Mouse (Mus musculus) kidney, adult 8-10 months (tissue): ENCODE results near the gene Slc24a5.
A peak's percentile ranks its signal among the peaks of the same experiment; 100 is the strongest.
"Not testable (repeated sequence)": the region's sequence is repeated elsewhere in the genome, so short reads cannot be mapped to it uniquely, and the experiment has no call there.

Experiments used
- DNase-seq, 2 experiments: peaks; one replicate each; pipeline ENCODE4 v3.0.0; 2022

The Slc24a5 gene

DNA sequence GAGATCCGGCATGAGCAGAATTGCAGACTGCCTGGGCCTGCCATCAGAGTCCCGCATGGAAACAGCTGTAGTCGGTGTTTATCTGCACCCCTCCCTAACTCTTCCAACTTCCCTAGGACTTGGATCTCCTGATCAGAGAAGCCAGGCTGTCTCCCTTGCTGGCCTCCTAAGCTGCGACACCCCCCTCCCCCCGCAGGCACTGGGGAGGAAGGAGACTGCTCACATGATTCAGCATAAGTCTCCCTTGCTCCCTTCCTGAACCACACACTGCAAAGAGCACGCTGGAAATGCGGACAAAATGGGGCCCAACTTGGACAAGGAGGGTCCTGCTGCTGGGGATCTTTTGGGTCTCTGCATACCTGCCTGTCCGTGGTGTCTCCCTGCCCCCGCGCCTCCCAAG, at the start of gene Slc24a5:
Slc24a5 (plus strand) TSS at position 231 of the 400 bp plus-strand sequence.
- no peak for DNase-seq

DNA sequence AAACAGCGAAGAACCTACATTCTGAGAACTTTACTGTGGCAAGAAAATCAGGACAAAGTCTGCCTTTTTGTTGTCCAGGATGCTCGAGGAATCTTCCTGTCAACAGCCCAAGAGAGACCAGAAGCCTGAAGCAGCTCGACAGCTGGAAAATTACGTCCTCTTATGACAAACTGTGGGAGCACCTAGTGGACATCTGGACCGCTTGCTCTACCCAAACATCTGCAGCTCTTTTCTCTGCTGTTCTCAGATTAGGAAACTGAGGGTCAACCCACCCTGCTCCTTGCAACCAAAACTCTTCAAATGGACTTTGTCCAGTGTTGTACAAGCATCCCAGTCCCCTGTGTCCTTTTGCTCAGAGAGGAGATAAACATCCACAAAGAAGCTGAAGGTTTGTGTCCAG, 43.5 kb upstream of the Slc24a5 start:
- DNase-seq, result no peak

DNA sequence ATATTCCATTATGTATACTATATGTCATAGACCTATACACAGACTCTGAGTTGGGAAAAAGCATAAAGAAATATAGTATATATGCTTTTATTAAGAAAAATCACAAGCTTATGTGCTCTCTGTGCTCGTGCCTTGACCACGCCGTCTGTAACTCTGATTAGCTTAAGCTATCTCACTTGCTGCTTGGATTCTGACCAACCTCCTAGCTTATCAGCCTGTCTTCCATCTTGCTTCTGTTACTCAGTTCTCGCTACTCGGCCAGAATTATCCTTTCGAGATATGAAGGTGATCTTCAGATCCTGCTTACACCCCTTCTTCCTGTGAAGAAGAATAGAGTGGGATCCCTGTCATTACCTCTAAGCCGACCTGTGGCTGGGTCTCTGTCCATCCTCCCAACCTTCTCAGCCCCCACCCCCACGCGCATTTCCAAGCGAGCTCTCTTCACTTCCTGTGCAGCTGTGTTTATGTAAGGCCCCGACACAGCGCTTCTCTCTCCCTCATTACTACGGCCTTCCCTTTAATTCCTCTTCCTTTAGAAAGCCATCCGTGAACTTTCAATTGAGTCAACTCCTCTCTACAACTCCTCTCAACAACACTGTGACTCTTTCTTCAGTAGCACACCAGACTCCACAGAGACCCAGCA, 41.4 kb upstream of the Slc24a5 start:
- no peak for DNase-seq

DNA sequence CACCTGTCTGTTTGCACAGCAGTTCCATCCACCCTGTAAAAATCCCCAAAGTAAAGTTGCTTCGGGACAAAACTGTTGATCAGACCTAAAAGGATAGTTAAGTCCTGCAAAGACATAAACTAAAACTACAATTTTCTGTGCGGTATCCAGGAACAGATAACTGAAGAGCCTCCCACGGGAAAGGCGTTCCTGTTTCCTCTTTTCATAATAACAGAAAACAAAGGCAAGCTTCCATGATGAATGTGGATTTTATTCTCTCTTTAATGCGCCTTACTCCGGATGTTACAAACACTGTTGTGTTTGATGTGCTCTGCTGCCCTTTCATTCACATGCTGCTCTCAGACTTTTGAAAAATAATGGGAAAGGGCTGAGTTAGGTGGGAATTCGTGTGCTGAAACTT, 37.3 kb upstream of the Slc24a5 start:
- DNase-seq, result no peak

DNA sequence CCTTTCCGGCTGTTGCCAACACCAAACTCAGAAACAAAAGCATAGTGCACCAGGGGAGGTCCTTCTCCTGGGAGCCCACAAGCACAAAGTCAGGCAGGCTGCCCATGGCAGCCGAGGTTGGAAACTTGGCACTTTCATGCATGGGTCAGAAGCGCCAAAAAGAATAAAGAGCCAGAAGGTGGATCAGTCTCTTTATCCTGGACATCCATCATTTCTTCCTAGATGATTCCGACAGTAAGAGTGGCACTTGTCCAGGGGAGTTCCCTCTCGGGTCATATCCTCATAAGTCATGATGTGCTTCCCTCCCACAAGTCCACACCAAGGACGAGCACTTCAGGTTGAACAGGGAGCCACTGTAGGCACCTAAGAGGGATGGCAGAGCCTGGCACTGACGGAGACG, 36.8 kb upstream of the Slc24a5 start:
- peak; percentile 11 to 12 for DNase-seq

DNA sequence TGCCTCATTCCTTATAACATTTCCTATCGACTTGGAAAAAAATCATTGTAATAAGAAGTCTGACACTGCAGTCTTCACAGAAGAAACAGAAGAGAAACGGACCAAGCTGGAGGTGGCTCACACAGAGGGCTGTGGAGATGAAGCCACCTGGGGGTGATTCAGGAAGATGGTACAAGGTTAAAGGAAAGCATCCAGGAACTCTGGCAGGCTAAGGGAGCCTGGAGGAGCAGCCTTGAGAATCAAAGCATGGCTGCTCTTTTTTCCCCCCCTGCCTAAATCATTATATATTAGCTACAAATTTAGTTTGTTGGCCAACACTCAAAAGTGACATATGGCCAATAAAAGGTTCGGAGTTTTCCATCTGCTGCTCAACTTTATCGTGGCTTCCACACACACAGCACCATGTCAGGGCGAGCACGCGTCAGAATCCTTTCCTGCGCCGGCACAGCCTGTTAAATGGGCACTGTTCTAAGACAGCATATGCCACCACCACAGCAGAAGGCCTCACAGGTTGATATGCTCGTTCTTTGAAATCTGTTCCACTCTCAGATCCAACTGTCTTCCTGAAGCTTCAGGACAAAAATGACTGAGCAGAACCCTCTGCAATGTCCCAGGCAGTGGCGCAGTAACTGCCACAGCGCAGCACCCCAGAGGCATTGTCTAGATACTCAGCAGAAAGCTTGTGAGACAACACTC, 36.2 kb upstream of the Slc24a5 start:
- DNase-seq, result no peak

DNA sequence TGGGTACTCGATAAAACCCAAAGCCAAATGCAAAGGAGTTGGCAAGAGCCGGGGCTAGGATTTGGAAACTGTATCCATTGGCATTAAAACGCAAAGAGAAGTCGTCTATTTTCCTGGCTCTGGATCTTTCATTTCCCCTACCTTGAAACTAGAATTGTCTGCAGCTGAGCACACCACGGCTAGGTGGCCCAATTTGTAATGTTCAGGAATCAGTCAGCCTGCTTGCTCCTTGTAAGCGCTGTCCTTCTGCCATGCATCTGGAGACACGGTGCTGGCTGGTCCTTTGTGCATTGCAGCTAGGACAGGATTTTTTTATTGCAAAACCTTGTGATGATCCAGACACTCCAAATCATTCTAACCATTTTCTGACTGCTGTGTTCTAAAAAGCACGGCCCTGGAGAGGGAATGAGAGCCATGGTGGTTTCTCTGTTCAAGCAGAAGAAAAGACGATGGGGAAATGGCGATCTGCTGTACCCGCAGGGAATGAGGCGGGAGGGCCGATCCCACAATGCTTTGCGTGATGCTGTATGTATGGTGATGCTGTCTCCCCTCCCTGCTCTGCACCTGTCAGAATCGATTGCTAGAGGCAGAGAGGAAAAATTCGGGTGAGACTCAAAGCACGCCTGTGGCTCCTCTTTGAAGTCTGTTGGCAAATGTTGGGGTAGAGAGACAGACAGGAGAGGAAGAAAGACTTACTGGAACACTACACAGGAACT, 35.5 kb upstream of the Slc24a5 start:
- no peak for DNase-seq

DNA sequence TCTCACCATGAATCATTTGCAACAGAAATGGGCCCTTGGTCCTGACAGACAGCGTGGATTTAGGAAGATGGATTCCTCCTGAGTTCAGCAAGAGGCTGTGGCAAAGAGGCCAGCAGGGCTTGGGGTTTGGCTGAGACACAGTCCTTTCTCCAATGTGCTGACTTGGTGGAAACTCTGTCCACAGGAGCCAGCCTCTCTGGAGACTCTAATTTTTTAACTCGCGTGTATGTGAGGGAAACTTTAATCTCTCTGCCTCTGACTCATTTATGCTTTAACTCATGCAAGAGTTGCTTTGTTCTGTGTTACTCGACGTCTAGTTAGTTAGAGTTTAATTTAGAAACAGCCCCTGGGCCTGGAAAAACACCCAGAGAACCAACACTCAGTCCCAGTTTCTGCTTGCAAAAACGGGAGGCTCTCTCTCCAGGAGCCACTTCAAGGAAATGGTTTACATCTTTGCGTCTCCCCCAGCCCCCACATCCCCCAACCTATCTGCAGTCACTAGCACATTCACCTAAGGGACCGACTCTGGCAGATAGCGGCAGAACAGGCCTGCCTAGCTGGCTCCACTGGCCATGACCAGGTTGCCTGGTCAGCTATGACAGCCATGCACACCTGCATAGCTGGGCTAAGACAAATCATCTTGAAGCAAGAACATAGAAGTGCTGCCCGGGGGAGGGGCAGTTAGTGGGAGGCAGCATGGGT, 34.7 kb upstream of the Slc24a5 start:
- peak; percentile 26 to 47 for DNase-seq

DNA sequence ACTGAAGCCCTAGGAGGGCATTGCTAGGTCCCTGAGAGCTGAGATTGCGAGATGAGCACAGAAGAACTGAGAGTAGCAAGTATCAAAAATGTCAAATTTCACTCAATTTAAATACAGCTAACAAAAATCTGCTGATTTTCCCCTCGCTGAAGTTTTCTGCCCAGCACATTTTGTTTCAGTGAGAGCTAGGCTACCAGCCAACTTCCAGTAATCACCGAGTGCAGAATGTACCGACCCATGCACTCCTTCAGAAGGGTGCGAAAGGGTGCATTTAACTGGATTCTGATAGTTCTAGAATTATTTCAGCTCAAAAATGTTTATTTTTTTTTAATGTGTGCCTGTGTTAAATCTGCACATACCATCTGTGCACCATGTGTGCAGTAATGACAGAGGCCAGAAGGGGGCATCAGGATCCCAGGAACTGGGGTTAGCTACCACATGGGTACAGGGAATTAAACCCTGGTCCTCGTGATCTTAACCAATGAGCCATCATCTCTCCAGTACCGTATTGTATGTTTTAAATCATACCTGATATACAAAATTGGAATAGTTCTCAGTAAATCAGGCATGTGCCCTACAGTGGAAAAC, 12.5 kb upstream of the Slc24a5 start:
- no peak for DNase-seq

DNA sequence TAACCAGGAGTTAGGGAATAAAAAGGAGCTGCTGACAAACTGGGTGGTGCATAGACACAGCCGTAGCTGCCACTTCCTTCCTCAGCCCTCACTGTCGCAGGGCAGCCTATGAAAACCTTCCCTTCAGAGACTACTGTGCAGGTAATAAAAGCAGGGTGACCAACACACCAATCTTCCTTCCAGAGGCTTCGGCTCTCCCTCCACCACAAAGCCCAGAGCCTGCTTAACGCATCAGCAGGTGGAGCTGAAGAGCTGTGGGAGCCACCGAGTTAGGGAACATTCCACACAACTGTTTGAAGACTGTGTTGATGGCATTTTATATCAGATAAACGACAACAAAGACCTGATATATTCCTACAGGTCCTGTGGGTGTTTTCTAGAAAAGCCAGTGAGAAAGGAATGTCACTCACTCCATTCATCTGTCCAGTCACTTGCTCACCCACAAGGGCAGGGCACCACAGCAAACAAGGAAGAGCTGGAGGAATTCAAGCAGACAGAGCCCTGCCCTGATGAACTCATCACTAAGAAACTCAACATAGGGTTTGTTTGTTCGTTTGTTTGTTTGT, 10.6 kb upstream of the Slc24a5 start:
- DNase-seq, result peak; percentile 16 to 50

DNA sequence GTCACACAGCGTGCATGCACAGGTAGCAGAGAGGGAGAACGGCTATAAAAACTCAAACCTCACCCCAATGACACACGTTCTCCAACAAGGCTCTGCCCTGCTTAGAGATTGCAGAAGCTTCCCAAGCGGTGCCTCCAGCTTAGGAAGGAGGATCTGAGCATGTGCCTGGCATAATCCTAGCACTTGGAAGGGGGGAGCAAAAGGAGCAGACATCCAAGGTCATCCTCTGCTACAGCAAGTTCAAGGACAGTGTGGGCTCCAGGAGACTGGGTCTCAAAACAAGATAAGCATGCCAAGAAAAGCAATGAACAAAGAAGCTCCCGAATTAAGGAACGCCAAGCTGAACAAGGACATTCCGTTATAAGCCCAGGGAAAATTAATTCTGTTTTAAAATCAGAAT, 6.5 kb upstream of the Slc24a5 start:
- DNase-seq, result no peak

DNA sequence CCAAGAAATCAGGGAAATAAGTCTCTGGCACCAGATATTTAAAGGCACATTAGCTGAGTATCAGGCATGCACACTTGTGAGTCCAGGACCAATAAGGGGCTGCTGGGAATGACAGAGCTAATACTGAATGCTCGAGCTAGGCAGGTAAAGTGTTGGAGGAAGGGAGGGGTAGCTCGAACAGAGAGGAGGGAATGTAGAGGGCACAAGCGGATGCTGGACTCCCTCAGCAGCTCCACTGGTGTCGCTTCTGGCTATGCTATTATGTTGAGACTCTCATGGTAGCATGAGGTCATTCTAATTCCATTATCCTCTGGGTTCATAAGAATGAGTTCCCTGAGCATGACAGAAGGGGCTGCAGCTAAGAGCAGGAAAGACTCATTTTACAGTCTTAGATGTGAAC, 5.0 kb upstream of the Slc24a5 start:
- no peak for DNase-seq

DNA sequence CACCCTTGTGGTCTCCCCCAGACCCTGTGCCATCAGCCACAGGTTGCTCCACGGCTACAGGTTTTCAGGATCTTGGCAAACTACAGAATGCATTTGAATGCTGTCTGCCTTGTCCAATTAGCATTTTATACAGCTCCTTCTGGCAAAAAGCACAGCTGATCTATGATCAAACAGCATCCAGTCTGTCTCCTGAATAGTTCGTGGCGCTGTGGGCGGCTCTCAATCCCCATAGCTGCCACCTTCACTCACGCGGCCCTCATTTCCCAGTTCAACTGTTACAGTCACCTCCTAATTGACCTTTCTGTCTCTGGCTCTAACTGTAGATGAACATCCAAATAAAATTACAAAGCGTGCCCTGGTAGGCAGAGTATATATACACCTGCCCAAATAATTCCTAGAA, 551 bp upstream of the Slc24a5 start:
- DNase-seq, result no peak

DNA sequence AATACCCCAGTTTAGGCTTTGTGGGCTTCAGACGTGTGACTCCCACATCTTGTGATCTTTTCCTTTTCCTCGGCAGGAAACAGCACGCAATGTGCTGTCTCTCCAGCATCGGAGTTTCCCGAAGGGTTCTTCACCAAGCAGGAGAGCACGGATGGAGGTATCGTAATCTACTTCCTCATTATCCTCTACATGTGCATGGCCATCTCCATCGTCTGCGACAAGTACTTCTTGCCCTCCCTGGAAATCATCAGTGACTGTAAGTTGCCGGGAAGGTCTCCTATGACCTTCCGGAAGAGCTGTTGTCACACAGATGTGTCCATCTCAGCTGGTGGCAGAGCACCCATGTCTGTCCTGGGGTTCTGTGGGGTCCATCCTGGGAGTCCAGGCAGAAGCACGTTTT, 772 bp downstream of the Slc24a5 start:
- no peak for DNase-seq

DNA sequence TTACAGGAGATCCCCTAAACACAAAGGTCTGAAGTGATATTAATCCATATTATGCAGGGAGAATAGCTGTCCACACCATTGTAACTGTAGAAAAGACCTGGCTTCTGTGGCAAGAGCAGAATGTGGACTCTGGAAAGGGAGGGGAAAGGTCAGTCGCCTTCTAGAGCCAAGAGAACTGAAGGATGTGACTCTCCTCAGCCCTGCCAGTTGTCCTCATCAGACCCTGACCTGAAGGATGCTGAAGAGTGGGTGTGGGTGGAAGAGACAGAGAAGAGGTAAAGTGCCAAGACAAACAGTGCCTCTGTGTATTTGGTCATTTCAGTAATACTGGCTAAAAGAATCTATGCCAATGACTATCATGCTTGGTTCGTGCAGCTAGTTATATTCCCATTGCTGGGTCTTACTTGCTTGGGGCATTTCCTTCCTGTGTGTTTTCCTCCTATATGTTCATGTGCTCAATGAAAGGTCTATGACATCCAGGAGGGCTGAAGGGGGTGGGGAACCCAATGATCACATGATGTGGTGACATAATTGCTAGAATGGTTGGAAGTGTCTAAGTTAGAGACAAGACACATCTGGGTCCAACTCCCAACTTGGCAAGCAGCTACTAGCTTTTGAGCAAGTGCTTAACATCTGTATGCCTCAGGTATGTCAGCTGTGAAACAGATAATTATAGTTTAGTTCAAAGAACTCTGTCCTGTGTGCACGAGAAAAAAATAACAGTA, 5.3 kb downstream of the Slc24a5 start:
- DNase-seq, result peak; percentile 39 to 55

DNA sequence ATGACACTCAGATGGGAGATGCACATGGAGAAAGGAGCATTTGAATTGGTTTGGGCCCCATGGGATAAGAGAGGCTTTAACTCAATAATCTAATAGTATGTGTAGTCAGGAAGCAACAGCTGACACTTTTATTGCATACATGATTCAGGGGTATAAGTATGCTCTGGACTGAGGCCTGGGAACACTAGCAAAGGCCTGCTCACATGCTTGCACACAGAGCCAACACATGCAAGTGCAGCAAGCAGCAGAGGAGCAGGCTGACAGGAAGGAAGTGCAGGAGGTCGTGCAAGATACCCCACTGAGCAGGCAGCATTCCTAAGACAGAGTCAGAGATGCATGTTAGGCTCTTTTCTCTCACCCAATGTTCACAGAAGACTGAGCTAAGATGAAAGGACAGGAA, 16.0 kb downstream of the Slc24a5 start:
- no peak for DNase-seq

DNA sequence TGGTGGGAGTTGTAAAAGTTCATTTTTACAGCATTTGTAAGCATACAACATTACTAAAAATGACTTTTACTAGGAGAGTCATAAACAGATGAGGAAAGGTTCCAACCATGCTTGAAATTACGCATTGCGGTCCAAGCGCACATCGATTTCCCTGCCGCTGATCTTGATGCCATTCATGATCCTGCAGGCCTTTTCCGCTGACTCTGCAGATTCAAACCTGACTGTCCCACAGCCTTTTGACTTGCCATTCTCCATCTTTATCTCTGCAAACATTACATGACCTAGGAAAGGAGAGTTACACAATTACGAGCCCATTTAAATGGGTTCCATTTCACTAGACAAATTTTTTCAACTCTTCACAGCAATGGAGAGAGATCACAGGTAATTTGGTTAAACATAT, 20.8 kb downstream of the Slc24a5 start:
- no peak for DNase-seq

DNA sequence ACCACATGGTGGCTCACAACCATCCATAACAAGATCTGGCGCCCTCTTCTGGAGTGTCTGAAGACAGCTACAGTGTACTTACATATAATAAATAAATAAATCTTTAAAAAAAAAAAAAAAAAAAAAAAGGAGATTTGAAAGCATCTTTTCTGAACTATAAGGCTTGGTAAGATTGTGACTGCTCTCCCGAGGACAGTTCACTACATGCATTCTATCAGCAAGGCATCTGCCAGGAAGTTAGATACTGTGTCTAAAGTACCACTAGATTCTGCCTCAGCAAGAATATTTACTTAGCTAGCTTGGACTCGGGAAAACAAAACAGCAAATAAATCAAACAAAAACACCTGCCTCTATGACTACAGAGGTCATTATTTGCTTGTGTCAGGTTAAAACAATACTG, 24.2 kb downstream of the Slc24a5 start:
- not testable (repeated sequence) for DNase-seq

DNA sequence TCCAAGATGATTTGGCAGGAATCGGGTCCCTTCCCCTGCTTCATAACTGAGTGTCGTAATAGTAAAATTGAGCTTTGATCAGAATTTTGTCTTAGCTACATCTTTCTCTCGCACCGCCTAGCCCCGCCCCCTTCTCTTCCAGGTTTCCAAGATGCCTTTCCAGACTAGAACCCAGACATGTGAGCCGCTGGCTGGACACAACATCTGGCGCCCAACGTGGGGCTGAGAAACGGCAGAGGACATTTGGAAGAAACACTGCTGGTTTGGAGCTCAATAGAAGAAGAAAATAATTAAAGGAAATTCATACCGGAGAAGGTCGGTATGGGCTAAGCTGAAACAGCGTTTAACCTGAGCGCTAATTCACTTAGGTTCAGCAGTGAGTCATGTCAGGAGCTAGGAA, 36.6 kb downstream of the Slc24a5 start:
- not testable (repeated sequence) for DNase-seq

DNA sequence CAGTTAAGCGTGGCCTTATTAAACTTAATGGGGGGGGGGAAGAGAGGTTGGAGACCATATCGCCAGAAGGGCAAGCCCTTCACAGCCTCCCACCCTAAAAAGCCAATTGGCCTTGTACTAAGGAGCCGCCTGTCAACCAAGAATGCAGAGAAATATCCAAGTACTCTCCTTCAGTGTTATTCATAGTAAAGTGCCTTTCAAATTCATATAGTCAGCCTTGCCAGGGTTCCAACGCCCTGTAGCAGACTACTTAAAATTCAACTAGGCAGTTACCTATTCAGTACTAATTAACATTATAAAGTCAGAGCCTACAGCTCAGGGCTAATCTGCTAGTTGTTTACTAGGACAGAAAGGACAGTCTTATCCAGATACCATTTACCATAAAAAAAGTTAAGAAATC, 38.6 kb downstream of the Slc24a5 start:
- peak; percentile 22 to 31 for DNase-seq

DNA sequence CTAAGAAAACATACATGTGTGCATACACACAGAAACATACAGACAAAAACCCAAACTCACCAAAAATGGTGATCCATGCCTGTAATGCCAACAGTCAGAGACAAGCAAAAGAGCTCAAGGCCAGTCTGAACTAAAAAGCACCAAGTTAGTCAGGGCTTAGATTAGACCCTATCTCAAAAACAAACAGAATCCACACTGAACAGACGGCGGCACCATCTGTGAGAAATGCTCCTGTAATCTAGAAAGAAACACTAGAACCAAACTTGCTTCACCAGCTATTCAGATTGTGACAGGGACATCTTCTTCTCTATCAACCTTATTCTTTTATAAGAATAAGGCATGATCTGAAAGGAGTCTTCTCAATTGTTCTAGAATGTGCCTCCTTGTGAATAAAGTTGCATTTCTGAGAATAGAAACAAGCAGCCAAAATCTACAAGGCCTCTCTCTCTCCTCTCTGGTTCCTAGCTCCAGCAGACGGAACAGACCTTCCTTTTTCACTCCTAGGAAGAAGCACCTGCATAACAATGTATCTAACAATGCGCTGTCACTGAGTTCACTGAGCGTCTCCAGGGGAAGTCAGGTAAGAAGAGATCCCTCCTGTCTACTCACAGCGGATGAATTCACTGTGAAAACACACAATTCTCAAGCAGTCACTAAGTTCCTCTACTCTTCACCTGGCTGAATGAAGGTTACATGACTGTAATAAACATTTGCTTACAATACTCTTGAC, 51.6 kb downstream of the Slc24a5 start:
- DNase-seq, result no peak

DNA sequence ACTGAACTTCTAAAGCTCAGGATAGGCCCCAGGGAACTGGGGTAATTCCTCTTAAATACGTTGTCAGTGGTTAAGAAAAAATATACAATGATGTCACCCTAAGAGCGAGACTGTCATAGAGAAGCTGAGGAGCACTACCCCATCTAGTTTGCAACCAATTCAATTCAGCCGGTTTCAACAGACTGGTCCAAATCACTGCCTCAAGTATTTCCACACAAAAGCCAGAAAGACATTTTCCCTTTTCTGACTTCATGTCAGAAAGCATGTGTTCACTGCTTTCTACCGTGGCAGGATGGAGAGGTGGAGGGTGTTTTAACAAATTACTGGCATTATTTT, 54.3 kb downstream of the Slc24a5 start:
- no peak for DNase-seq
